Mouse (Mus musculus): Measurements from ENCODE around the gene Sertm1. TPM values are rescaled to one million over a fixed set of nuclear protein-coding genes. Genes with fewer than 3 reads are reported as not detected.

Sertm1 gene
- not detected in 2 replicates for total RNA-seq (2023)

DNA sequence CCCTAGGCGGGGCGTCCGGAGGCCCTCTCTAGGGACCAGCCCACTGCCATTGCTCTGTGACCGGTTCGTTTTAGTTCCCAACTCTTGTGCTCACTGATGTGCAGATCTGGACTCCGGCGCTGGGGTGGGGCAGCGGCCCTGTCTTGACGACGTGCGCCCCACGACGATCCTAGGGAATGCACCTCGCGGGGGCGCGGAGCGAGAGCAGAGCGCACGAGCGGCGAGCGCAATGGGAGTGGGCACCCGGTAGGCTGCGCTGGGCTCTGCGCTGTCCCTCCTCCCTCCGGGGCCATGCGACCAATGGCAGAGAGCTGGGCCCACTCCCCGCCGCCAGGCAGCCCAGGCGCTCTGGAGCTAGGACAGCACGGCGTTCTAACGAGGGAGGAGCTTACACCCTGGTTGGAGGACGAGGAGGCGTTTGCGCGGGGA is at the start of gene Sertm1:
TSS of gene Sertm1 (minus strand) at position 245 of the 429 bp plus-strand sequence.

Other genes with a start within 250 kb of the Sertm1 start
- gene Supt20, start 223.1 kb downstream of the Sertm1 start, total RNA-seq (2023): 96.5 and 154 TPM in 2 replicates
- gene Gm21958, start 201.5 kb downstream of the Sertm1 start, total RNA-seq (2023): not detected in 2 replicates
- gene Exosc8, start 180.5 kb downstream of the Sertm1 start, total RNA-seq (2023): 41.5 and 59.2 TPM in 2 replicates
- gene Alg5, start 180.3 kb downstream of the Sertm1 start, total RNA-seq (2023): 7.7 and 10.2 TPM in 2 replicates
- gene Smad9, start 160.3 kb downstream of the Sertm1 start, total RNA-seq (2023): not detected in 2 replicates
- gene Rfxap, start 108.1 kb downstream of the Sertm1 start, total RNA-seq (2023): 23.2 and 23.5 TPM in 2 replicates
- 0.76 TPM in 1 of 2 replicates, not detected in the other for gene Ccna1, start 139.6 kb upstream of the Sertm1 start, total RNA-seq (2023)
- gene Spg20, start 196.2 kb upstream of the Sertm1 start, total RNA-seq (2023): 3.6 and 3.7 TPM in 2 replicates
- not detected in 2 replicates for gene Ccdc169, start 221.5 kb upstream of the Sertm1 start, total RNA-seq (2023)